ENCODE assay signal across 8 mouse cellular contexts in the genomic region with DNA sequence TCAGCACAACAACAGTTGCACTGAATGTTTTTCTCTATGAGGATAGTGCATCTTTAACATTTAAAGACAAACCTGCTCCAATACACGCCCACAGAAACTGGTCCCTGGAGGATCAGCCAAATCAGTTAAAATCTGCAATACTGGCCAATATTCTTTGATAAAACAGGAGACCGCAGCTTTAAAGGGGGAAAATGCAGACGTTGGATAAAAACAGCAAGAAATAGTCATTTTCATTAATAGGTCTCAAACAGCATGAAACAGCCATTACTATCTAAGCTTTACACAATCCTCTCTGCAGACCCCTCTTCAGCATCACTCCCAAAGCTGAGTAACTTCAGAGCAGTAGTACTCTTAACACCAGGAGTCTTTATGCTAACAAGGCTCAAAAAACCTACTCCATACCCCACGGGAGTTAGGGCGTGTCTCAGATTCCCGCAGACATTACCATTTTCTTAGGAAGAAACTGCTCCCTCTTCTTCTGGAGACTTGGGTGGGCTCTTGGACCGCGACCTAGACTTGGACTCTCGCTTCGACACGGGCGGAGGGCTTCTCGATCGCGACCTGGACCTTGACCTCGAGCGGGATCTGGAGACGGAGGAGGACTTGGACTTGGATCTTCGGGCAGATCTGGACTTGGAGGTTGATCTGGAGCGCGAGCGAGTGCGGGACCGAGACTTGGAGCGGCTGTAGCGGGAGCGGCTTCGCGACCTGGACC. TPM values are rescaled to one million over a fixed set of nuclear protein-coding genes. Genes with fewer than 3 reads are reported as not detected.
A peak's percentile ranks its signal among the peaks of the same experiment; 100 is the strongest.
DNase-seq lines count a peak whose midpoint lies in the region; ATAC-seq lines count a peak whose summit lies in the region.

No protein-coding gene starts in this region.

- no peak for DNase-seq in lung, postnatal 4 days
- DNase-seq in embryo, embryonic 10.5 days (ENCODE audit: low spot score): peak; percentile 43
- peak; percentile 26 for DNase-seq in hindbrain, embryonic 14.5 days (ENCODE audit: low spot score)
- no peak for DNase-seq in spleen, postnatal 4 days (ENCODE audit: low spot score in 2 of 2)
- DNase-seq in gastrocnemius, postnatal 25 days: no peak
- DNase-seq in retina, embryonic 14.5 days (ENCODE audit: low spot score): no peak

- H3K79me2 ChIP-seq in macrophage (ENCODE audit: inconsistent target): peaks cover 84% of the 10 kb centered on the region

- peaks cover 18% of the 10 kb centered on the region for H3K4me1 ChIP-seq in lung, embryonic 16.5 days (replicated peaks; ENCODE audit: control insufficient read depth, insufficient read depth, low read length)
- H3K4me1 ChIP-seq in hindbrain, embryonic 14.5 days (replicated peaks; ENCODE audit: control insufficient read depth, insufficient read depth, low read length): peaks cover 30% of the 10 kb centered on the region

- peak overlapping the region; percentile 98 for H3K9ac ChIP-seq in lung, embryonic 16.5 days (ENCODE audit: low read length)
- H3K9ac ChIP-seq in hindbrain, embryonic 14.5 days: peak overlapping the region; percentile 97

- H3K36me3 ChIP-seq in lung, embryonic 16.5 days (ENCODE audit: control insufficient read depth, insufficient read depth, low read length): peaks cover 25% of the 10 kb centered on the region
- peaks cover 47% of the 10 kb centered on the region for H3K36me3 ChIP-seq in hindbrain, embryonic 14.5 days (replicated peaks; ENCODE audit: control insufficient read depth, insufficient read depth)
- H3K36me3 ChIP-seq in macrophage (ENCODE audit: inconsistent target): 0 out of 2 replicates have a peak, but pooled peaks cover 19% of the 10 kb centered on the region

- H3K9me3 ChIP-seq in lung, embryonic 16.5 days (ENCODE audit: control insufficient read depth, low read length): no peaks in the 10 kb centered on the region
- no peaks in the 10 kb centered on the region for H3K9me3 ChIP-seq in hindbrain, embryonic 14.5 days (ENCODE audit: control insufficient read depth, low read length)

- peak overlapping the region; percentile 100 for H3K27ac ChIP-seq in lung, embryonic 16.5 days (ENCODE audit: low read length)
- peak overlapping the region; percentile 96 for H3K27ac ChIP-seq in hindbrain, embryonic 14.5 days
- H3K27ac ChIP-seq in macrophage: peak overlapping the region; percentile 84

- H3K4me2 ChIP-seq in lung, embryonic 16.5 days (ENCODE audit: low read depth, low read length): peak overlapping the region; percentile 80
- peak overlapping the region; percentile 93 for H3K4me2 ChIP-seq in hindbrain, embryonic 14.5 days (replicated peaks)

- H3K4me3 ChIP-seq in lung, embryonic 16.5 days (ENCODE audit: low read length): peak overlapping the region; percentile 97
- peak overlapping the region; percentile 99 for H3K4me3 ChIP-seq in hindbrain, embryonic 14.5 days (replicated peaks; ENCODE audit: low read length)
- H3K4me3 ChIP-seq in macrophage (ENCODE audit: inconsistent target): peak overlapping the region; percentile 92

- under 1% methylated on average over 29 of the region's 29 CpGs for WGBS in lung, embryonic 16.5 days
- WGBS in hindbrain, embryonic 14.5 days: under 1% methylated on average over 29 of the region's 29 CpGs
- under 1% methylated on average over 29 of the region's 29 CpGs for WGBS in macrophage (ENCODE audit: missing documents)

- no peak for ATAC-seq in lung, embryonic 16.5 days (ENCODE audit: low read depth)
- ATAC-seq in hindbrain, embryonic 14.5 days (ENCODE audit: low FRiP score): no peak

- no peaks in the 10 kb centered on the region for H3K27me3 ChIP-seq in lung, embryonic 16.5 days (ENCODE audit: control insufficient read depth, insufficient read depth, low read depth, low read length)
- H3K27me3 ChIP-seq in hindbrain, embryonic 14.5 days (ENCODE audit: control insufficient read depth, insufficient read depth, low read length): no peaks in the 10 kb centered on the region

RNA-seq across cellular contexts. Expression of a gene that starts 0.5 kb away (rescaled TPM):
- 36.0 and 36.6 TPM in 2 replicates for polyA plus RNA-seq in lung, embryonic 16.5 days (2015; fragmentation: Nextera tagmentation; extraction: Ambion mirVana)
- 51.9 and 54.4 TPM in 2 replicates for polyA plus RNA-seq in hindbrain, embryonic 14.5 days (2014; fragmentation: Nextera tagmentation; extraction: Ambion mirVana)
- 100 to 1,000 TPM in 12 of 26 experiments, 10 to 100 TPM in 14; 23.7 to 296 (median 94.4) TPM for total RNA-seq in macrophage (2018; cell fraction: chromatin; rRNA removed)
- 100 to 1,000 TPM in 24 of 26 experiments, 10 to 100 TPM in 2; 90.2 to 220 (median 154) TPM for total RNA-seq in macrophage (2018; cell fraction: cytosol; rRNA removed)
- total RNA-seq in macrophage (2018; cell fraction: nucleus; rRNA removed): 100 to 1,000 TPM in 22 of 26 experiments, 10 to 100 TPM in 4; 26.4 to 272 (median 148) TPM
- polyA plus RNA-seq in macrophage (2018): 105 to 174 TPM (median 118 TPM) in 3 replicates
- 10 to 100 TPM; 21.3 to 23.5 TPM for total RNA-seq in gastrocnemius, postnatal 25 days (2021)

RNA-seq across cellular contexts. Expression of a gene that starts 1.2 kb away (rescaled TPM):
- 661 and 761 TPM in 2 replicates for polyA plus RNA-seq in lung, embryonic 16.5 days (2015; fragmentation: Nextera tagmentation; extraction: Ambion mirVana)
- polyA plus RNA-seq in hindbrain, embryonic 14.5 days (2014; fragmentation: Nextera tagmentation; extraction: Ambion mirVana): 556 and 567 TPM in 2 replicates
- 1,000 to 10,000 TPM in 1 of 26 experiments, 100 to 1,000 TPM in 25; 145 to 1,072 (median 478) TPM for total RNA-seq in macrophage (2018; cell fraction: chromatin; rRNA removed)
- total RNA-seq in macrophage (2018; cell fraction: cytosol; rRNA removed): 100 to 1,000 TPM; 106 to 202 (median 158) TPM
- total RNA-seq in macrophage (2018; cell fraction: nucleus; rRNA removed): 100 to 1,000 TPM; 151 to 994 (median 359) TPM
- 176 to 306 TPM (median 187 TPM) in 3 replicates for polyA plus RNA-seq in macrophage (2018)
- total RNA-seq in gastrocnemius, postnatal 25 days (2021): 10 to 100 TPM; 61.7 to 65.2 TPM

RNA-seq across cellular contexts. Expression of a gene that starts 8.5 kb away (rescaled TPM):
- polyA plus RNA-seq in lung, embryonic 16.5 days (2015; fragmentation: Nextera tagmentation; extraction: Ambion mirVana): 59.5 and 60.8 TPM in 2 replicates
- 64.6 and 65.7 TPM in 2 replicates for polyA plus RNA-seq in hindbrain, embryonic 14.5 days (2014; fragmentation: Nextera tagmentation; extraction: Ambion mirVana)
- 10 to 100 TPM in 25 of 26 experiments, 1 to 10 TPM in 1; 8.9 to 67.5 (median 36.3) TPM for total RNA-seq in macrophage (2018; cell fraction: chromatin; rRNA removed)
- total RNA-seq in macrophage (2018; cell fraction: cytosol; rRNA removed): 10 to 100 TPM; 11.3 to 25.6 (median 19.8) TPM
- 10 to 100 TPM; 13.7 to 59.6 (median 24.8) TPM for total RNA-seq in macrophage (2018; cell fraction: nucleus; rRNA removed)
- polyA plus RNA-seq in macrophage (2018): 19.8 to 25.1 TPM (median 21.8 TPM) in 3 replicates
- total RNA-seq in gastrocnemius, postnatal 25 days (2021): 10 to 100 TPM; 20.6 to 22.1 TPM

RNA-seq across cellular contexts. Expression of a gene that starts 8.7 kb away (rescaled TPM):
- polyA plus RNA-seq in lung, embryonic 16.5 days (2015; fragmentation: Nextera tagmentation; extraction: Ambion mirVana): 53.5 and 59.9 TPM in 2 replicates
- 70.0 and 73.9 TPM in 2 replicates for polyA plus RNA-seq in hindbrain, embryonic 14.5 days (2014; fragmentation: Nextera tagmentation; extraction: Ambion mirVana)
- total RNA-seq in macrophage (2018; cell fraction: chromatin; rRNA removed): 10 to 100 TPM in 10 of 26 experiments, 1 to 10 TPM in 16; 1.5 to 20.7 (median 6.8) TPM
- total RNA-seq in macrophage (2018; cell fraction: cytosol; rRNA removed): 10 to 100 TPM; 10.5 to 17.5 (median 13.8) TPM
- total RNA-seq in macrophage (2018; cell fraction: nucleus; rRNA removed): 10 to 100 TPM in 11 of 26 experiments, 1 to 10 TPM in 15; 2.5 to 24.4 (median 8.3) TPM
- polyA plus RNA-seq in macrophage (2018): 12.5 to 17.0 TPM (median 16.0 TPM) in 3 replicates
- 10 to 100 TPM; 33.1 to 36.7 TPM for total RNA-seq in gastrocnemius, postnatal 25 days (2021)

RNA-seq across cellular contexts. Expression of a gene that starts 23.9 kb away (rescaled TPM):
- 14.2 and 15.3 TPM in 2 replicates for polyA plus RNA-seq in lung, embryonic 16.5 days (2015; fragmentation: Nextera tagmentation; extraction: Ambion mirVana)
- polyA plus RNA-seq in hindbrain, embryonic 14.5 days (2014; fragmentation: Nextera tagmentation; extraction: Ambion mirVana): 29.3 and 35.5 TPM in 2 replicates
- total RNA-seq in macrophage (2018; cell fraction: chromatin; rRNA removed): 1 to 10 TPM in 1 of 26 experiments, not detected in 25; 5.3 TPM
- under 1 TPM in 9 of 26 experiments, not detected in 17; 0.07 to 0.22 (median 0.09) TPM for total RNA-seq in macrophage (2018; cell fraction: cytosol; rRNA removed)
- total RNA-seq in macrophage (2018; cell fraction: nucleus; rRNA removed): 1 to 10 TPM in 1 of 26 experiments, not detected in 25; 2.3 TPM
- not detected in 3 replicates for polyA plus RNA-seq in macrophage (2018)
- 10 to 100 TPM; 13.2 to 14.7 TPM for total RNA-seq in gastrocnemius, postnatal 25 days (2021)

Comparison
In these comparisons a context has a peak if more than half of its experiments do, and no peak if none do; other contexts are left out.
1. DNase-seq: peak in embryo, embryonic 10.5 days (single experiment) and hindbrain, embryonic 14.5 days (single experiment); none in lung, postnatal 4 days (0 of 2), spleen, postnatal 4 days (0 of 2), gastrocnemius, postnatal 25 days (single experiment) and retina, embryonic 14.5 days (single experiment).
2. Peak in every context shown above with its lines, with median percentiles within 50 percentile points of each other: H3K27ac ChIP-seq and H3K4me3 ChIP-seq.